Mouse (Mus musculus) E14TG2a.4 (cell line): ENCODE results near the gene Sox15.

Experiments used
- CTCF ChIP-seq: conservative IDR thresholded peaks from 2 replicates; pipeline ENCODE4 v1.5.1; 2014; ENCODE audit warnings: low read length
- POU5F1 ChIP-seq: IDR thresholded peaks from 2 replicates; pipeline ENCODE4 v1.6.1; 2014; ENCODE audit warnings: low read length, borderline replicate concordance

DNA sequence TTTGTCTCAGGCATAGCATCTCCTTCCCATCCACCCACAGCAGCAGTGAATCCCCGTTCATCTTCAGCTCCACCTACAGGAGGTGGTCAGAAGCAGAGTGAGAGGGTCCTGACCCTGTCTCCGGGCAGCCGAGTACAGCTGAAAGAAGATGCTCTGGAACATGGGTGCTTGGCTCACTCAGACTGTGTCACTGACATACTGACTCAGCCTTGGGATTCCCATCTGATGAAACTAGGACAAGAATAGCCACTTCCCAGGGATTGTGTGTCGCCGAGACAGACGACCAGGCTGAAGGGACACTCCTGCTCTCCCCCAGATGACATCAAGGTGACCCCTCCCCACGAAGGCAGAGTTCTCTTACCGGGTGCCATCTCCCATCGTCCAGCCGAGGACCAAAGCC, 38.3 kb upstream of the Sox15 start:
- no peak for TF ChIP-seq CTCF
- no peak for TF ChIP-seq POU5F1
